Mouse (Mus musculus): ENCODE data around the gene Gpr22.

Gpr22 gene

GRCm38 (mm10) chr12:31667187-31667586 is 46.6 kb downstream of the Gpr22 start:
- DNase-seq (ENCODE audit: low read depth): no peak

GRCm38 (mm10) chr12:31665999-31666398 is 47.7 kb downstream of the Gpr22 start:
- DNase-seq (ENCODE audit: low read depth): no peak

Data from 416B (cell line).